Mouse (Mus musculus): ENCODE results near the gene Ano6.

- no peak for TF ChIP-seq CTCF (IDR thresholded peaks at IDR 0.05; ENCODE audit: low read depth)
- TF ChIP-seq EP300 (IDR thresholded peaks at IDR 0.05; ENCODE audit: low read depth) = no peak
These were observed 16.4 kb upstream of the Ano6 start for GRCm38 (mm10) chr15:95774197-95774596.

Measured in liver, embryonic 14.5 days (tissue).